Mouse (Mus musculus) ES-CJ7 (cell line): ENCODE results near the gene 2010111I01Rik.

Experiments used
- DNase-seq: peaks from one replicate; pipeline ENCODE4 v3.0.0; 2011; ENCODE audit warnings: low read depth, low spot score

The 2010111I01Rik gene

DNA sequence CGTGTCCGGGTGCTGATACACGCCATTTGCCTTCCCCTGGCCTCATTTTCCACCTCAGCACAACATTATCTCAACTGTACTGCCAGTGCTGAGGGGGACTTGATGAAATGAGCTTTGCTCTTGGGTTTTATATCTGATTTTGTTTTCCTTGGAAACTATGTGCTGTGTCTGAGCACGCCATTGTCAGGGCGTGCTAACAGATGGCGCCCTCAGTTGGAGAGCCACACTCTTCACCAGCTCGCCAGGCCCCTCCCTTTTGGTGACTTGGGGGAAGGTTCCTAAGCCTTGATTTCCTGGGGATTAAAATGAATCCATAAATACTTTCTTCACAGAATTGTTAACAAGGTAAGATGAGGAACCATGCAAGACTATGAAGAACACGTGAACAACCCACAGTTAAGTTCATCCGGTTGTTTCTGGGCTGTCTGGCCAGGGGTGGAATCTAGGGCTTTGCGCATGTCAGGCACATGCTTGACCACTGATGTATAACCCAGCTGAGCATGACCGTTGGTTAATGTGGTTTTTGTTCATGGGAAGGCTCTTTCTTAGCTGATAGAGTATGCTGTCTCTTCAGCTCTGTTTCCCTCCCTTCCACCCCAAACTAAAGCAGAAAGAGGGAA lies 321.9 kb downstream of the 2010111I01Rik start:
- DNase-seq = no peak

DNA sequence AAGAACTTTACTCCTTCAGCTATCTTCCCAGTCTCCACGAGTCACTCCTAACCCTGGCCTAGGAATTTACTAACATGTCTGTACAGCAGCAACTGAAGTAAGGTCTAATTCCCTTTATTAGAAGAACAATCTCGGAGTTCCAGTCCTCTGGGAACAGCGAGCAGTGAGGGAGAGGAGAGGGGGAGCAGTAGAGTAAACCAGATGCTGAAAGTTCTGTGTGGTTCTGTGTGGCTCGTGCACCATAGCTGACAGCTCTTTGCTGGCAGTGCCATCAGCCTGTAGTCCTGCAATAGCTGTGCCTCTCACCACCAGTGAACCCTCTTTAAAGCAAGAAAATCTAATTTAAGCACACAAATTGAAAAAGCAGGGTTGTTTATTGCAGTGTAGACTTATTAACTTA lies 324.5 kb downstream of the 2010111I01Rik start:
- DNase-seq = no peak

DNA sequence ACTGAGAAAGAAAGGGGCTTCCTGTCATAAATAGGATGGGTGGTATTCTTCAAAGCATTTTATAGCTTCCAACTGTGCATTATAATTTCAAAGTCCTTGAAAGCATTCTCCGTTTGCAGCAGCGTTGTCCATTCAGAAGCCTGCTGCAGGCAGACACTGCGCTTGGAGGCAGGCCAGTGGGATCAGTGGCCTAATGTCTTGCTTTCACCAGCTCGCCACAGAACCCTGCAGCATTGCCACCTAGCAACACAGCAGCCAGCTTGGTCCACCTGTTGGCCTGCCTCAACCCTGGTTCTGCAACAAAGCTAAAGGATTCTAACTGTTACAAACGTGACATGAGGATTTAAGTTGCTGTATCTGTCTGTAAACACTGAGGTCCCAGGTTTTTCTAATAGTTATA lies 325.0 kb downstream of the 2010111I01Rik start:
- DNase-seq = no peak

DNA sequence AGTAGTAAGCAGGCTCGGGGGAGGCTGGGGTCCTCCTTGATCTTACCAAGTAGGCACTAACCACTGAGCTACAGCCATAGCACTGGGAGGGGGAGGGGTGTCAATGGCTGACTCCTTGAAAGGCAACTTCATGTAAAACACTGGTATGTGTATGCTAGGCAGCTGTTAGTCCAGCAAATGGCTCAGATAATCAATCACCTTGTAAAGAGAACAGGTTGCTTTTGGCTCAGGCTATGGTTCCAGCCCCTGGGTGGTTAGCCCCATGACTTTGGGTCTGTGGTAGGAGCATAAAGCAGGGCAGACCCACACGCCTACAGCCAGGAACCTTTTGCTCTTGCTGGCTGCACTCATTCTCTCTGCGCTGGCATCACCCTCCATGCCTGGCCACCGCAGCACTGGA lies 325.4 kb downstream of the 2010111I01Rik start:
- peak; percentile 66 for DNase-seq

DNA sequence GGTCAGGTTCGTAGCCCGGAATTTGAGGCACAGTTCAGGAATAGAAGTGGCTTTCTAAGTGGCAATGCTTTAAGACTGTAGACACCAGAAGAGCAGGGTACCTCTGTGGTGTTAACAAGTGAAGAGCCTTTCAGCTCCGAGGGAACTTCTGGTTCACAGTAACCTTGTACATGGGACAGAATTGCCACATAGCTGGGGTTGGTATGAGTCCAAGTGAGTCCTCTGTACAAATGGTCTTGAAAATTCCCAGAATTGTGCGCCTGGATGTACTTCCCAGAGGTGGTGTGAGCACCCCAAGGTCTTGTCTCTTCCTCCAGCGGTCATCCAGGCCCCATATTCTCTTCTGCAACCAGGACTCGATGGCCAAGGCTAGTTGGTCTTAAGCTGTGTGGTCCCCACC lies 326.3 kb downstream of the 2010111I01Rik start:
- no peak for DNase-seq

DNA sequence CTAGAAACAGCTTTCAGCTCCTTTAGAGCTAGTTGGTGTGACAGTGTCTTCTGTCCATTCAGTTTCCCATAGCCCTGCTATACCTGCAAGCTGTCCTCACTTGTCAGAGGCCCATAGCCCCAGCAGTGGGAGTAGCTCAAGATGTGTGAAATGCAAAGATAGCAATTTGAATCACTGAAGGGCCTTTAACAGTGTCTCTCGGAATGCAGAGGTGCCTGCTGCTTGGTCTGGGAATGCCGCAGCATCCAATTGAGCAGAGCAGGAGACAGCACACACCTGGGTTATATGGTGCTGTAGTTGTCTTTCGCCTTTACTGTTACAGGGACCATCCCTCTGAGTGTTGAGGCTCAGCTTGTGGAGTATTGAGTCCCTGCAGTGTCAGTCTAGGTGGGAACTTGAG lies 329.0 kb downstream of the 2010111I01Rik start:
- DNase-seq = peak; percentile 80

DNA sequence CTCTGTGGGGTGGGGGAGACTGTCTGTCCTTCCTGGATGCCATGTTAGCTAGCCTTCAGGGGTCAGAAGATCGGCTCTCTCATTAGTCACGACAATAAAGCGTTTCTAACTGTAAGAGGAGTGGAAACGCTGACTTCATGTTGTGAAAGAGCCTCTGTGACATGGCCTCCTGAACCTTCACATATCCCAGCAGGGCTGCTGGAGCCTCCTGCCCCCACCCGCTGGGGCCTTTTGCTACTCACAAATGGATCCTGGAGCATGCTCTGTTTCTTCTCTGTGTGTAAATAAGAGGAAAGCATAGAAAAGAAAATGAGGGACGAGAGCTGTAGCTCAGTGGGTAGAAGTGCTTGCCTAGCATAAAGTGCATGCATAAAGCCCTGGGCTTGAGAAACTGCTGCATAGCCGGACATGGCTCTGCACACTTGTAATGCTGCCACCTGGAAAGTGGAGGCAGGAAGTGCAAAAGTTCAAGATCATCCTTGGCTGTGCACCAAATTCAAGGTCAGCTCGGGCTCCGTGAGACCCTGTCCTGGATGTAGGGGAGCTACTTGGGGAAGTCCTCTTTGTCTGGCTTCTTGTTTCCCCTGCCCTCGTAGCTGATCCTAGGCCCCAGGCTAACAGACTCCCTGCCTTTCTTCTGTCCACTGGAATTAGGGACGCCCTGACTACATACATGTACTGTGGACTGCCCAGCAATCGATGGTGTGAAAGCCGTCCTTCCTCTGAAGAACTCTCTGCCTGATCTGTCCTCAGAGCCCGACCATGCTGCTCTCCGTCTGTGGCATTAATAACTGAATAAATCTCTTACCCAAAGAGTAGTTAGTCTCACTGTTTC lies 329.9 kb downstream of the 2010111I01Rik start:
- peak; percentile 69 for DNase-seq

DNA sequence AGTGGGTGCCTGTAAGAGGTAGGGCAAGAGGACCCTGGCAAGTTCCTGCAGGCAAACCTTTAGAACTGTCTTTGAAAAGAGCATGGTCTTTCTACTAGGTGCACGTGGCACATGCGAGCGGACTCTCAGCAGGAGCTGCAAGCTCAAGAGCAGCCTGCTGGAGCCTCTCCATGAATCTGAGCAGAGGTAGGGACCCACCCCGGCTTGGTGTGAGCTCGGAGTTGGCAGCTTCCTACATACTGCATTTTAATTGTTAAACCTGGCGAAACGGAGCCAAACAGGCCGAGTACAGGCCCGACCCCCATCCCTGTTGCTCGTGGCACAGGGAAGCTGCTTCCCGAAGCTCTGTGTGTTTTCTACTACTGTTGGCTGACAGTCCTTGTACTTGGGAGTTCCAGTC lies 331.6 kb downstream of the 2010111I01Rik start:
- no peak for DNase-seq

DNA sequence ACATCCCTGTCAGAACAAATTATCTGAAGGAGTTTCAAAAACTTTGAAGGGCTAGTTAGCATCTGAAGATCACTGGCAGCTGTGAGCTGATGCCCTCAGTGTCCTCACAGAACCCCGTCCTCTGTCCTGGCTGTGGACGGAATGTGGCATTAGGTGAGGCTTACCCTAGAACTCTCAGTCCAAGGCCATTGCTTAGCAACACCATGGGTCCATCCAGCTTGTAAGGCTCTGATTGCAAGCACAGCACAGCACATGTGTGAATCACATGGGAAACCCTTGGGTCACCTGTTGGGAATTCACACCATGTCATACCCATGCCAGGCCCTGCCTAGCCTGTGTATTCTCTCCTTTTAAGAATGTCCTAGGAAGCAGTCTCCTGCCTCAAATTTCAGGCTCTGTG lies 332.3 kb downstream of the 2010111I01Rik start:
- no peak for DNase-seq

DNA sequence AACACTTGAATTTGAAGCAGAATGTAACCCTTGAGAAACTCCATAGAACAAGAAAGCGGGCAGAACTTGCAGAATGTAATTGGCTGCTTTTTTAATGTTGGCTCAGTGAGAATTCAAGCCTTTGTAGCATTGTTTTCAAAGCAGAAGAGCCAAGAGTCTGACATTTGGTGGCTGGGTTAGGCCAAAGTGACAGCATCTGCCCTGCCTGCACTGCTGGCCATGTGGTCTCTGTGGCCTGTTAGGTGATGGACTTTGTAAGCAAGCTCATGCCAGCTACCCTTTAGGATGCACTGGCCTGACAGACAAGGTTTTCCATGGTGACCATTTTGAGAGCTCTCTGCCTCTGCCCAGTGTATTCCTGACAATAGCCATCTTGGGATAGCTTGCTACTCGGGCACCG lies 333.2 kb downstream of the 2010111I01Rik start:
- DNase-seq = no peak

DNA sequence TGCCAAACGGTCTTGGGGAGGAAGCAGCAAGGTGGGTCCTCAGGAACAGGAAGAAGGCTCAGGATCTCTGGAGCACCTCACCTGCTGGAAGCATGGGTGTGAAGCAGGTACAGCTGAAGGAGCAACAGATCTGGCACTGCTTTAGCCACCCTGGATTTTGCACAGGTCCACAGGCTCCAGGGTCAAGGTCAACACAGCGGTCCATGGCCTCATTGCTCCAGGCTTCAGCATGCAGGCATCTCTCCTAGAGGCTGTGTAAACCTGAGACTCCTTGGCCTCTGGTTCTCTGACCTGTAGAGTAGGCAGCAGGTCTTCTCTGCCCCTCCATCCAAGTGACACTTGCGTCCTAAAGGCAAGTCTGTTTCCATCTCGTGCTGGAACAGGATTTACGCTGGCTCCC lies 334.2 kb downstream of the 2010111I01Rik start:
- DNase-seq = no peak

DNA sequence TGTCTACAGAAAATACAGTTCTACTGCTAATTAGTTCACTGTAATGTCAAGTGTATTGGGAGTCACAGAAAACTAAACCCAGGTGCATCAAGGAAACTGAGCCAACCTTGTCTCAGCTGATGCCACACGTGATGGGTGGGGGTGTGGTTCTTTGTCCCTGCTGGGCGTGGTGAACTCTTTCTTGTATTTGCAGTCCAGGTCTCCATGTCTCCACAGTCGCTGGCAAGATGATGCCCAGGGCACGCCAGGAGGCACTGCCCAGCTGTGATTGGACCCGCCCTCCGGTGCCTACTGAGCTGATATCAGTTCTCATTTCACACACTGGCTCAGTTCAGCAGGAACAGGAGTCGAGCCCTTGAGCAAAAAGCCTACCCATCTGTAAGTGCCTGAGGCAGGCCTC lies 336.2 kb downstream of the 2010111I01Rik start:
- peak; percentile 18 for DNase-seq

DNA sequence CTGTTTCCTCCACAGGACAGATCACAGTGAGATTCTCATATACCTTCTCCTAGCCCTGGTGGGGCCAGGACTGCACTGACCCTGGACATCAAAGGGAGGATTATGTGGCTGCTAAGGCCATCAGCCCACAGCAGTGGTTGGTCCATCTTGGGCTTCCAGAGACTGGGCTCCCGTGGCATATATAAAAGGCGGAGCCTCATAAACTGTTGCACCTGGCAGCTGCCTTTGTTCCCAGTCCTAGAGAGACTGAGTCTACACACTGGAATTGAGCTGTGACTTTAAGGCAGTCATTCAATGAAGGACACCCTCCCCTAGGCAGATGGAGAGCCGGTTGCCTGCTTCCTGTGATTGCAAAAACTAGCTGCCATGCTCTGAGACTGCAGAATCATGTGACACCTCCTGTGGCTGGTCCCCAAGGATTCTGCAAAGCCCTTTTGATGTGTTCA lies 337.1 kb downstream of the 2010111I01Rik start:
- no peak for DNase-seq

DNA sequence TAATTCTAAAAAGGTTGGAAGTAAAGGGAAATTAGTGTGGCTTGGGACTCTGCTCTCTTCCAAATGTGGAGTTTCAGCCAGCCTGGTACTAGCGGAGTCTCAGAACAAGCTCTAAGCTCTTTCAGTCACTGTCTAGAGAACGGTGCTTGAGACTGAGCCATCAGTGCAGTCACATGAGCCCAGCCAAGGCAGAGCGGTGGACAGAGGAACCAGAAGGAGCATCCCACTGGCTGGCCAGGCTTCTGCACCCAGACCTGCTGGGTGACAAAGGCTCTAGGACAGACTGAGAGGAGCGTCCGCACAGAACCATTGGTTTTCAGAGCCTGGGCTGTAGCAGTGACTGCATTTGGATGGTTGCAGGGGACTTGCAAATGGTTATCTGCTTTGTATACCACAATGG lies 337.7 kb downstream of the 2010111I01Rik start:
- DNase-seq = no peak

DNA sequence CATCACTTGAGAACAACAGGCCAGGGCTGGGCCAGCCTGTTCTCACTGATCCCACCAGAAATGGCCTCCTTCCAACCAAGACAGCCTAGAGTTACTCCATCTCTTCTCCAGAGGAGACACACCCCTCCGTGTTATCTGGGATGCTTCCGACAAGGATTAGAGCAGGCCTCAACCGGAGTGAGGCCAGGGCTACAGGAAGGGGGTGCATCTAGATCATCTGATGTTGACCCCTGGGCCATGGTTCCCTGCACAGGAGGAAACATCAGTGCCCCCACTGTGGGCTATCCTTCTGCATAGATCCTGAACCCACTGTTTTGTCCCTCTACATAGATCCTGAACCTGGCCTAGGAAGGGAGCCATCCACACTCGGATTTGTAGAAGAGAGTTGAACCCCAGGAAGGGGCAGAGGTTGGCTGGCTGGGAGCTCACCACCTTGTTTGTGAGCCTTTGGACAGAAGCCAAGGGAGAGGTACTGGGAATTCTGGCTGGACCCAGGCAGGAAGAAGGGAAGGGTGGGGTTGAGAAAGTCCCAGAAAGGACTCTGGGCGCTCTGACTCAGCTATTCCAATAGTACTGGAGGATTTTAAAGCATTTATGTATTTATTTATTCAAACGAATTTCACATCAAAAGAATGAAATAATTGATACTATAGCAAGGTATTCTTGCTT lies 339.6 kb downstream of the 2010111I01Rik start:
- DNase-seq = no peak

DNA sequence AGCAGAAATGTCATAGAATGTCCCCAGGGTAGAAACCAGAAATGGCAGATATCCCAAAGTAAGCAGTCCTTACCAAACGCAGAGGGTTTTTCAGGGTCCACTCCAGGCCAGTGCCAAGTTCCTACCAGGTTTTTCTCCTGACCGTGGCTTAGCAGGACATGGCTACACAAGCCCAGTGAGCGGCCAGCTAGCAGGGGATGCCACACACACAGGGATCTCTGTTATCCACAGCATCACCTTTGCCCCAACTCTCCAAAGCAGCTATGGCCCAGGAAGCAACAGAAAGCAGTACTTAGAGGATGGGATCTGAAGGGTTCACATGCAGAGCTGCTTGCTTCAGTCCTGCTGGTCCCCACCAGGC lies 340.1 kb downstream of the 2010111I01Rik start:
- DNase-seq = no peak

DNA sequence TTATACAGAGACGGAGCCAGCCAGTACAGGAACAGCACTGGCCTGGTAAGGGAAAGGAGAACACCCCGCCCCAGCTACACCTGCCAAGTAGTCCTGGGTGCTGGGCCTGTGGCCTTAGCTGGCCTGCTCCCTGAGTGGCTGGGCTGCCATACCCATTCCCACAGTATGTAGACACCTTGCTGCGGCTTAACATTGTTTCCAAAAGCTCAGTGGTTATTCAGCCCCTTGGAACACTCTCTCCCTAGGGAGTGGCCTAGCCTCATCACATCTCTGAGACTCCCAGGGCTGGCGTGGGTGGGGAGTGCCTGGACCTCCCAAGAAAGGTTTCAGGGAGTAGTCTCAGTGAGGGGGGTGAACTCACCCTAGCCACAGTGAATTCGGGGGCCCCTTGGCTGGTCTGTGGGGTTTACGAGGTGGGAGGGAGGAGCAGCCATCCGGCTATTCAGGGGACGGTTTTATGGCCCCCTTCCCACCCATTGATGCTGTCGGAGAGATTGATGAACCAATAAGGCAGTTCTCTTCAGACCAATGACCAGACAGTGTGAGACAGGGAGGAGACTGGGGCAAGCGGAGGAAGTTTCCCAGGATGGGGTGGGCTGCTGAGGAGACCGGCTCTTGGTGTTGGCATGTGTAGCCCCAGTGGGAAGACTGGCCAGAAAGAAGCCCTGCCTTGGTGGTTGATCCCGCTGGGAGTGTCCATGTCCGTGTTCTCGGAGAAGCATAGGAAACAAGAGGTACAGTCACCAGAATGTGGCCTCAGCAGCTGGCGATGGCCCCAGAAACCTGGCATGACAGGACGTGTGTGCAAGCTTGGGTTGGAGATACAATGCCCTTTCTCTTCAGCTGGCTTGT lies 340.7 kb downstream of the 2010111I01Rik start:
- no peak for DNase-seq

DNA sequence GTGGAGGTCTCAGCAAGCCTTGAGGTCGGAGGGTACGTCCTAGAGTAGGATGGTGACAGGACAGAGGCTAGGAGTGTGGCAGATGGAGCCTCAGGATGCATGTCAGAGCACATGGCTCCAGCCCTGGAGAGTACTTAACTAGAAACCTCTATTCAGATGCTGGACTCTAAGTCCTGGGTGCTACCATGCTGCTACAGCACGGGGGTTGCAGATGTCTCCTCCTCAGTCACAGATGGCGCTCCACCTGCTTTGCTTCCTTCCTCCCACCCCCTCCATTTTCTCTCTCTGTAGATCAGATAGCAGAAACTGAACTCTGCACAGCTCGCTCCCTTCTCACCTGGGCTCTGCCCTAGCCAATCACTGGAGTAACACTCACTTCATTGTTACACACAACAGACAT lies 342.1 kb downstream of the 2010111I01Rik start:
- DNase-seq = no peak

DNA sequence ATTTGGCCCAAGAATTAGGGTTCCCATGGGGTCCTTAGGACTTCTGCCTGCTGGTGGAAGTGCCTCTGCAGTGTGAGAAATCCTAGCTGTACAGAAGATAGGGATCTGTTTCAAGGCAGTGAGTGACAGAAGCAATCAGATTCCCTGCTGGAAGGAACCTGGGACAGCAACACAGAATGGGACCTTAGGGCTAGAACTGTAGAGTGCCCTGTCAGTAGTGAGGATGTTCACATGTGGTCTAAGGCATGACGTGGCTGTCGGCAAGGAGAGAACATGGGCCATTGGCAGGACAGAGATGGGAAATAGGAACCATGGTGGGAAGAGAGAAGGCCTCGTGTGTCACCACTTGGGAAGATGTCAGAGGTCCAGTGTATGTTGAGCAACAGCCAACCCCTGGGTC lies 344.9 kb downstream of the 2010111I01Rik start:
- no peak for DNase-seq

DNA sequence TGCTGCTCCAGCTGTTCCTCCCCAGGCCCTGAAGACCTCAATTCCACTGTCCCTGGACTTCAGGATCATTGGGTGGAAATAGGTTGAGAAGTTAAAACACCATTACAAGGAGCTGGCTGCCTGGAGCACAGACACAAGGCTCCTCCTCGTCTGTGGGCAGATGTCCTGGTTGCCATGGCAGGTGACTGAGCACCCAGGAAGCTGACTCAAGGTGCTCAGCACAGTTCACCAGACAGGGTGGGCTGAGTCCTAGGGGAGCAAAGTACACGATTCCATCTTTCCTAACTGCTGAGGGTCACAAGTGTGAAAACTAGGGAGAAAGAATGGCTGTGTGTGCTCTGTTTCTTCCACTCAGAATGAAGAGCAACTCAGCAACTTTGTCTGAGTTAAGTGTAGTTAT lies 346.5 kb downstream of the 2010111I01Rik start:
- no peak for DNase-seq

DNA sequence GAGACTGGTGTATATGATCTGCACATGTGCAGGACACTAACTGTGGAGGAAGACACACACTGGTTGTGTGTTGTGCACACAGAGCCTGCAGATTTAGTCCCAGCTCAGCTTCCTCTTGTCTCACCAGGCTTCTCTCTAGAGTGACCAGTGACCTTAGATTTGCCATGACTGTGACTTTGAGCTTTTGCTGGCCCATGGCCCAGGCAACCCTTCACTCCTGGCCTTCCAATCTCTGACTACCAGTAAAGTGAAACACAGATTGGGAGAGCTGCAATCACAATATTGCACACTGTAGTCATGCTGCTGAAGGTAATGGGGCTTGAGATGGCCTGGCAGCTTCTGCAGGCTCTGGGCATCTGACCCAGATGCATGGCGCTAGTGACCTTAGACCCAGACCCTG lies 348.6 kb downstream of the 2010111I01Rik start:
- no peak for DNase-seq
